Mouse (Mus musculus) macrophage (primary cell): ENCODE data around the gene Veph1. TPM values are rescaled to one million over a fixed set of nuclear protein-coding genes. Genes with fewer than 3 reads are reported as not detected.

Experiments used
- H3K27ac ChIP-seq: fragments of 350-480 bp; formaldehyde crosslinking; 2 replicates; pipeline ENCODE4 v1.9.0; 2021
- H3K36me3 ChIP-seq: fragments of 350-480 bp; formaldehyde crosslinking; 2 replicates; pipeline ENCODE4 v1.9.0; 2021; ENCODE audit errors: inconsistent target
- H3K4me3 ChIP-seq: fragments of 350-480 bp; formaldehyde crosslinking; 2 replicates; pipeline ENCODE4 v1.9.0; 2021; ENCODE audit errors: inconsistent target
- H3K79me2 ChIP-seq: fragments of 350-480 bp; formaldehyde crosslinking; 2 replicates; pipeline ENCODE4 v1.9.0; 2021; ENCODE audit errors: inconsistent target
- WGBS: methylation state at CpG from one replicate; pipeline ENCODE4 v1.1.7; 2026; ENCODE audit warnings: inconsistent platforms; ENCODE audit not compliant: missing documents; 5-methylcytosine and 5-hydroxymethylcytosine counted together
- polyA plus RNA-seq: library from polyadenylated mRNA; stranded (reverse); fragments of 250-400 nt; gene quantifications from 3 replicates; pipeline ENCODE4 v1.2.4, GENCODE M21; 2018; ENCODE audit warnings: inconsistent platforms

The Veph1 gene
- polyA plus RNA-seq, 1 experiment from 2014 or later = not detected

GRCm38 (mm10) chr3:66050092-66050886 is 246.3 kb downstream of the Veph1 start:
- Histone ChIP-seq H3K36me3 (no peaks in the 10 kb centered on the region), H3K27ac (no peak overlapping the region), H3K4me3 (no peak overlapping the region), H3K79me2 (no peaks in the 10 kb centered on the region)
- WGBS = 75% methylated on average over 10 of the region's 10 CpGs

DNA sequence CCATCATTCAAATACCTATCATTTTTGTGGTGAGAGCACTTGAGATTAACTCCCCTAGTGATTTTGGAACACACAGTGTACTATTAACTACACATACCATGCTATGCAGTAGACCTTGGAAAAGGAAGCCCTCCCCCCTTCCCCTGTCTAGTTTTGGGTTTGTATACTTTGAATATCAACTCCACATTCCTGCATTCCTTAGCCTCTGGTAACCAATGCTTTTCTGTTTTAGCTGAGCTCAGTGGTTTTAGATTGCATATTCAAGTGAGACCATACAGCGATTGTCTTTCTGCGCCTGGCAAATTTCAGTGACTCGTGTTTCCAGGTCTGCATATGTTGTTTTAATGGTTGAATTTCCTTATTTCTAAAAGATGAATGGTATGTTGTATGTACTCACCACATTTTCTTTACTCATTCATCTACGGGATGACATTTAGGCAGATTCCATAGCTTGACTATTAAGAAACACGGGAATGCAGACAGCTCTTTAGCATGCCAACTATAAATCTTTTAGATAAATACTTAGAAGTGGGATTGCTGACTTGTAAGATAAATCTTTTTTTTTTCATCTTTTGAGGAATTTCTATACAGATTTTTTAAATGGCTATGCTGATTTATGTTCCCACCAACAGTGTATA is 255.7 kb downstream of the Veph1 start:
- Histone ChIP-seq H3K27ac (no peak overlapping the region), H3K4me3 (no peak overlapping the region), H3K79me2 (no peaks in the 10 kb centered on the region), H3K36me3 (no peaks in the 10 kb centered on the region)
- 95% methylated on average over 5 of the region's 5 CpGs for WGBS

GRCm38 (mm10) chr3:66035226-66035625 is 261.4 kb downstream of the Veph1 start:
- no peak overlapping the region for H3K4me3 ChIP-seq
- H3K27ac ChIP-seq = no peak overlapping the region
- H3K79me2 ChIP-seq = no peaks in the 10 kb centered on the region
- WGBS = 92% methylated on average over 5 of the region's 5 CpGs
- H3K36me3 ChIP-seq = no peaks in the 10 kb centered on the region

DNA sequence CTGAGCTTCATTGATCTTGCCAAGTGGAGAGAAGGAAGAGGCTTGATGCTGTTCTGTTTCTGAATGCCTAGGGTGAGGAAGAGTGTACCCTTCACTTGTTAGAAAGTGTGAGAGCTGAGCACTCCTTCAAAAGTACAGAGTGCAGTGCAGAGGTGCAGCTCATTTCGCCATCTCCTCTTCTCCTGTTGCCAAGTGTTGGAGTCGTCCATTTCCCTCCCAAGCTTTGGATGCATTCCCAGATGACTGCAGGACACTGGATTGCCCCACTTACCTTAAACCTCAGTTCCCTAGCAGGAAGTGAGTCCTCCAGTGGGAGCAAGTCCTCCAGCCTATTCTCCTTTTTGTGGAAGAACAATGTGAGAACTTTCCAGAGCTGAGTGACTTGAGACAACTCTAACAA is 263.3 kb downstream of the Veph1 start:
- Histone ChIP-seq H3K27ac (no peak overlapping the region), H3K4me3 (no peak overlapping the region), H3K79me2 (no peaks in the 10 kb centered on the region), H3K36me3 (no peaks in the 10 kb centered on the region)
- 88% methylated on average over 2 of the region's 2 CpGs for WGBS

GRCm38 (mm10) chr3:66025454-66025853 is 271.2 kb downstream of the Veph1 start:
- no peaks in the 10 kb centered on the region for H3K36me3 ChIP-seq
- no peak overlapping the region for H3K27ac ChIP-seq
- H3K4me3 ChIP-seq = no peak overlapping the region
- WGBS = 79% methylated on average over 3 of the region's 3 CpGs
- H3K79me2 ChIP-seq = no peaks in the 10 kb centered on the region

DNA sequence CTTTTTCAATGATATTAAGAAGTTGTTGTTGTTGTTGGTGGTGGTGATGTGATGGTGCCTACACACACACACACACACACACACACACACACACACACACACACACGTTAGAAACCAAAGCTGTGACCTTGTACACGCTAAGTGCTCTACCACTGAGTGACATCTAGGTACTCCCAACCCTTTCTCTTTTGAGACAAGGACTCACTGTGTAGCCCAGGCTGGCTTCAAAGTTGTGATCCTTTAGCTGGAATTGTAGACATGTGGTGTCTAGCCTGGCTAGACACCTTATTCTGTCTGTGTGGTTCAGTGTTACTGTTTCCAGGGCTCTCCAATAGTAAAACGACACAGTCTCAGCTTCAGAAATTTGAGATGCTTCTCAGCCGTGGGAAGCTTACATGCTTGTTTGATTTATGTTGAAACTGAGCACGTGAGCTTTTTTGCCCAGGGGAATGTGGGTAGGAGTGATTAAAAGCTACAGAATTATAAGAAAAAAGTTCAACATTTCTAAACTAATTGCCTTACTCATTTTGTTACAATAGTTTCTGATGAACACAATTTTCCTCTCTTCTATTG is 272.3 kb downstream of the Veph1 start:
- WGBS = 88% methylated on average over 4 of the region's 5 CpGs
- Histone ChIP-seq H3K27ac (no peak overlapping the region), H3K4me3 (no peak overlapping the region), H3K36me3 (no peaks in the 10 kb centered on the region), H3K79me2 (no peaks in the 10 kb centered on the region)

- Histone ChIP-seq H3K36me3 (no peaks in the 10 kb centered on the region), H3K27ac (no peak overlapping the region), H3K79me2 (no peaks in the 10 kb centered on the region), H3K4me3 (no peak overlapping the region)
- WGBS = 94% methylated on average over 5 of the region's 5 CpGs
These were observed 277.5 kb downstream of the Veph1 start for GRCm38 (mm10) chr3:66019171-66019570.

DNA sequence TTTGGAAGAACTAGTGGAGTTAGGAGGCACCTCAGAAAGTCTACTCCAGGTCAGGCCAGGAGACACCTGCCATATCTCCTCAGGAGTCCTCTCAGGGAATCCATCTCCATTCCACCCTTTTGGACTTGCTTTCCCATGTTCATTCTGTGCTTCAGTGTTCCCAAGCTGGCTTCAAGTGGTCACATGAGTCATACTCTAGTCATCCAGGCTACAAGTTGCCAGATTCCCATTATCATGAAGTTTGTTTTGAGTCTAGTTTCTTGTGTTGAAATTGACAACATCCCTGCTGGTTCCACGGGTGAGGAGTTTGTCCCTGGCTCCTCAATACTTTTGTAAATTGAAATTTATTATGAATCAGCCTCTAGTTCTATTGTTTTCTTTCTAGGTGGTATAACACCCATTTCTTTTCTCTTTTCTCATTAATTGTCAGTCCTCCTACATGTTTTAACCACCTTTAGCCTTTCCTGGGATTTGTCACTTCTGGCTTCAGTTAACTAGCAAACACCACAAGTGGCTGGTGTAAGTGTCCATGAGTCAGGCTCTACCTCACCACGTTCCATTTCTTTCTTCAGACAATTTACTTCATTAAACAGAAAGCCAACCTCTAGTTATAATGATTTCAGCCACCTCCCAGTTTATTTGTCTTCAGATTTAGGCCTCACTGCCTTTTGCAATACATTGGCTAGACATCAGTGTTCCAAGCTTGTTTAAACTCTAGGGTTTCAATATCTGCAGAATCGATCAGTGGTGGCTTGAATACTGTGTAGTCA is 288.8 kb downstream of the Veph1 start:
- H3K36me3 ChIP-seq = no peaks in the 10 kb centered on the region
- no peak overlapping the region for H3K4me3 ChIP-seq
- H3K79me2 ChIP-seq = no peaks in the 10 kb centered on the region
- no peak overlapping the region for H3K27ac ChIP-seq
- 86% methylated on average over 3 of the region's 3 CpGs for WGBS

DNA sequence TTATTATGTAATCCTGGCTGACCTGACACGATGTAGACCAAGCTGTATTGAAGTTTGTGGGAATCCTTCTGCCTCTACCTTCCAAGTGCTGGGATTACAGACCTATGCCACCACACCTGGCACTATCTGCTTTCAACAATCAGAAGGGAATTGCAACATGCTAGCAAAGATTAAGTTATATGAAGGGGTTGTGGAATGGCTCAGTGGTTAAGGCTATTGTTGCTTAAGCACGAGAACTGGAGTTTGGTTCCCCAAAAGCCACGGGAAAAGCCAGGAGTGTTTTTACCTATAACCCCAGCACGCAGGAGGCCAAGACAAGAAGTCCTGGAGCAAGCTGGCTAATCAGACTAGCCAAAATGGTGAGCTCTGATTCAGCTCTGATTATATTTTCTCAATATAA is 291.6 kb downstream of the Veph1 start:
- WGBS = 41% methylated on average over 4 of the region's 4 CpGs
- Histone ChIP-seq H3K79me2 (no peaks in the 10 kb centered on the region), H3K4me3 (no peak overlapping the region), H3K36me3 (no peaks in the 10 kb centered on the region), H3K27ac (no peak overlapping the region)

GRCm38 (mm10) chr3:66004220-66004951 is 292.3 kb downstream of the Veph1 start:
- 4% methylated on average over 7 of the region's 7 CpGs for WGBS
- no peak overlapping the region for H3K4me3 ChIP-seq
- no peak overlapping the region for H3K27ac ChIP-seq
- no peaks in the 10 kb centered on the region for H3K36me3 ChIP-seq
- no peaks in the 10 kb centered on the region for H3K79me2 ChIP-seq

Other genes with a start within 250 kb of the Veph1 start
- 0.17 TPM in 1 of 3 replicates, not detected in the others for gene Ptx3, start 76.9 kb downstream of the Veph1 start, polyA plus RNA-seq